Mouse (Mus musculus) fibroblast of lung, adult 2 months (primary cell): ENCODE results near the gene Rnase10.
A peak's percentile ranks its signal among the peaks of the same experiment; 100 is the strongest.
"Not testable (repeated sequence)": the region's sequence is repeated elsewhere in the genome, so short reads cannot be mapped to it uniquely, and the experiment has no call there.

Source experiments
- DNase-seq: peaks from one replicate; pipeline ENCODE4 v3.0.0-alpha.2; 2011; ENCODE audit warnings: low read depth

Rnase10 gene

GRCm38 (mm10) chr14:51007152-51007801 lies at the start of gene Rnase10:
TSS of gene Rnase10 (plus strand) at chr14:51007751.
- DNase-seq: peak; percentile 27

- DNase-seq: not testable (repeated sequence)
Observed at GRCm38 (mm10) chr14:50958289-50958995, 49.1 kb upstream of the Rnase10 start.

GRCm38 (mm10) chr14:50968216-50968980 lies 39.2 kb upstream of the Rnase10 start:
- no peak for DNase-seq

- DNase-seq: no peak
Observed at GRCm38 (mm10) chr14:50969041-50969440, 38.5 kb upstream of the Rnase10 start.

GRCm38 (mm10) chr14:50969558-50970544 lies 37.7 kb upstream of the Rnase10 start:
- DNase-seq: peak; percentile 58

GRCm38 (mm10) chr14:50970822-50971221 lies 36.7 kb upstream of the Rnase10 start:
- DNase-seq: no peak

- not testable (repeated sequence) for DNase-seq
Observed at GRCm38 (mm10) chr14:50973054-50973453, 34.5 kb upstream of the Rnase10 start.

GRCm38 (mm10) chr14:50973700-50974099 lies 33.9 kb upstream of the Rnase10 start:
- DNase-seq: no peak

- DNase-seq: no peak
Observed at GRCm38 (mm10) chr14:50975001-50975400, 32.5 kb upstream of the Rnase10 start.

- no peak for DNase-seq
Observed at GRCm38 (mm10) chr14:50976674-50977073, 30.9 kb upstream of the Rnase10 start.

GRCm38 (mm10) chr14:50978451-50978850 lies 29.1 kb upstream of the Rnase10 start:
- not testable (repeated sequence) for DNase-seq

GRCm38 (mm10) chr14:50979631-50980030 lies 27.9 kb upstream of the Rnase10 start:
- DNase-seq: no peak

- DNase-seq: peak; percentile 44
Observed at GRCm38 (mm10) chr14:50981207-50981606, 26.3 kb upstream of the Rnase10 start.

- DNase-seq: no peak
Observed at GRCm38 (mm10) chr14:50981837-50982236, 25.7 kb upstream of the Rnase10 start.

- DNase-seq: no peak
Observed at GRCm38 (mm10) chr14:50987668-50988067, 19.9 kb upstream of the Rnase10 start.

GRCm38 (mm10) chr14:50991037-50991436 lies 16.5 kb upstream of the Rnase10 start:
- DNase-seq: no peak

GRCm38 (mm10) chr14:50997088-50997487 lies 10.5 kb upstream of the Rnase10 start:
- DNase-seq: no peak

- DNase-seq: no peak
Observed at GRCm38 (mm10) chr14:50997999-50998666, 9.4 kb upstream of the Rnase10 start.

- peak; percentile 99 for DNase-seq
Observed at GRCm38 (mm10) chr14:51007914-51008713, 563 bp downstream of the Rnase10 start.

- DNase-seq: no peak
Observed at GRCm38 (mm10) chr14:51008781-51009180, 1.2 kb downstream of the Rnase10 start.
